Comparison of ENCODE assay signal across 30 mouse cellular contexts in the genomic region with DNA sequence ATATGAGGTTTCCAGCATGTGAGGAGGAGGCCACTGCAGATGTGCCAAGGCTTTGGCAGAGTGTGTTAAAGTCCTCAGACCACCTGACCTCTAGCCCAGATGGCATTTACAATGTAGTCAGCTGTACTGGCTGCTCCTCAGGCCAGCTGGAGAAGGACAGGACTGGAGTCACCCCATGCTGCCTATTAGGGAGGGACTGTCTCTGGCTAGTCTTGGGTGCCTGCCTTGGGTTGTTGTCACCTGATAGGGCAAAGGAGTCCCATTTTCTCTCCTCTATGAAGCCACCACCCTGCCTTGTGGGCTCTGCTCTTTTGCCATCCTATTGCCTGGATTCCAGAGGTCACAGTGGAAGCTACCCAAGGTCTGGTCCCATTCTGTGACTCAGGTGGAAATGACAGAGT. TPM values are rescaled to one million over a fixed set of nuclear protein-coding genes. Genes with fewer than 3 reads are reported as not detected.
DNase-seq lines count a peak whose midpoint lies in the region; ATAC-seq and TF ChIP-seq lines count a peak whose summit lies in the region.
"Had no signal": no experiment of that assay in that cellular context is flagged by ENCODE, and none has a peak within 500 bp of the region (broad histone marks: within the 10 kb centered on the region; RNA-seq: fewer than 3 reads in every experiment).

No protein-coding gene starts in this region.

- DNase-seq in gastrocnemius, adult 2 months = peak; percentile 69
- no peak for DNase-seq in gastrocnemius, postnatal 4 days (ENCODE audit: low spot score in 2 of 2)
- DNase-seq in kidney, adult 2 months = peak; percentile 8
- no peak for DNase-seq in kidney, postnatal 4 days
- no peak for DNase-seq in heart, postnatal 0 days (ENCODE audit: low spot score)
- no peak for DNase-seq in stomach, postnatal 0 days (ENCODE audit: low spot score)
- DNase-seq in hindbrain, embryonic 14.5 days (ENCODE audit: low spot score) = no peak
- no peak for DNase-seq in right cerebral cortex, postnatal 4 days
- DNase-seq: adrenal gland, postnatal 25 days; cerebellum, adult 2 months; kidney, adult 8-10 months; kidney, postnatal 14 days; layer of hippocampus, adult 9-11 months; left cerebral cortex, postnatal 4 days; liver; lung, adult 18-20 months; lung, postnatal 14 days; right cerebral cortex, postnatal 14 days; thymus, postnatal 14 days had no signal

- no peaks in the 10 kb centered on the region for H3K9me3 ChIP-seq in heart, postnatal 0 days (replicated peaks; ENCODE audit: control insufficient read depth, low read length)
- no peaks in the 10 kb centered on the region for H3K9me3 ChIP-seq in stomach, postnatal 0 days (ENCODE audit: control insufficient read depth, low read length)
- H3K9me3 ChIP-seq in hindbrain, embryonic 14.5 days (ENCODE audit: control insufficient read depth, low read length) = no peaks in the 10 kb centered on the region
- H3K9me3 ChIP-seq: forebrain, embryonic 13.5 days; hindbrain, embryonic 10.5 days; megakaryocyte, embryonic 14.5 days; midbrain, embryonic 15.5 days; neural tube, embryonic 15.5 days had no signal

- ATAC-seq in heart, postnatal 0 days (ENCODE audit: insufficient read depth, low read depth) = peak; percentile 19; the same call in 1 of the 2 replicates
- ATAC-seq in stomach, postnatal 0 days (ENCODE audit: low FRiP score, low TSS enrichment) = no peak
- no peak for ATAC-seq in hindbrain, embryonic 14.5 days (ENCODE audit: low FRiP score)
- ATAC-seq: forebrain, embryonic 13.5 days; midbrain, embryonic 15.5 days had no signal

- TF ChIP-seq POLR2A in kidney, adult 2 months (IDR thresholded peaks at IDR 0.05; ENCODE audit: low read depth, low read length) = no peak

- H3K4me1 ChIP-seq in kidney, adult 2 months (ENCODE audit: control insufficient read depth, insufficient read depth, low read length) = no peaks in the 10 kb centered on the region
- peaks cover 26% of the 10 kb centered on the region for H3K4me1 ChIP-seq in heart, postnatal 0 days (ENCODE audit: control insufficient read depth, insufficient read depth)
- H3K4me1 ChIP-seq in stomach, postnatal 0 days (replicated peaks; ENCODE audit: control insufficient read depth, insufficient read depth) = peaks cover 4% of the 10 kb centered on the region; the same call in 1 of the 2 replicates
- H3K4me1 ChIP-seq in hindbrain, embryonic 14.5 days (replicated peaks; ENCODE audit: control insufficient read depth, insufficient read depth, low read length) = peaks cover 9% of the 10 kb centered on the region; the same call in 1 of the 2 replicates

- H3K27ac ChIP-seq in gastrocnemius, adult 2 months = peak overlapping the region; percentile 75
- no peak overlapping the region for H3K27ac ChIP-seq in kidney, adult 2 months (ENCODE audit: insufficient read depth, low read depth, low read length)
- H3K27ac ChIP-seq in heart, postnatal 0 days (ENCODE audit: low read depth) = no peak overlapping the region; the same call in 1 of the 2 replicates
- peak overlapping the region; percentile 14; the same call in 1 of the 2 replicates for H3K27ac ChIP-seq in stomach, postnatal 0 days (replicated peaks)
- H3K27ac ChIP-seq in hindbrain, embryonic 14.5 days = no peak overlapping the region
- H3K27ac ChIP-seq: forebrain, embryonic 13.5 days; hindbrain, embryonic 10.5 days; left cerebral cortex, adult 2 months; midbrain, embryonic 15.5 days; neural tube, embryonic 15.5 days had no signal

- TF ChIP-seq EP300 in heart, postnatal 0 days (IDR thresholded peaks at IDR 0.05; ENCODE audit: low read depth) = no peak
- no peak for TF ChIP-seq EP300 in stomach, postnatal 0 days (optimal IDR thresholded peaks at IDR 0.05)

- H3K9ac ChIP-seq in heart, postnatal 0 days (replicated peaks; ENCODE audit: low read depth, low read length) = no peak overlapping the region
- H3K9ac ChIP-seq in stomach, postnatal 0 days (ENCODE audit: low read length) = no peak overlapping the region
- no peak overlapping the region for H3K9ac ChIP-seq in hindbrain, embryonic 14.5 days
- H3K9ac ChIP-seq: forebrain, embryonic 13.5 days; midbrain, embryonic 15.5 days; neural tube, embryonic 15.5 days had no signal

- intact Hi-C loops in gastrocnemius, adult 2 months (cut with DNase I) = no loop called here

- H3K4me3 ChIP-seq in gastrocnemius, adult 2 months = no peak overlapping the region
- no peak overlapping the region for H3K4me3 ChIP-seq in kidney, adult 2 months (ENCODE audit: insufficient read depth, low read depth, low read length)
- H3K4me3 ChIP-seq in heart, postnatal 0 days (ENCODE audit: low read depth, low read length) = no peak overlapping the region
- no peak overlapping the region for H3K4me3 ChIP-seq in stomach, postnatal 0 days (ENCODE audit: low read depth, low read length)
- H3K4me3 ChIP-seq in hindbrain, embryonic 14.5 days (replicated peaks; ENCODE audit: low read length) = no peak overlapping the region
- H3K4me3 ChIP-seq: forebrain, embryonic 13.5 days; hindbrain, embryonic 10.5 days; left cerebral cortex, adult 2 months; megakaryocyte, embryonic 14.5 days; midbrain, embryonic 15.5 days; neural tube, embryonic 15.5 days had no signal

- no peak for TF ChIP-seq CTCF in gastrocnemius, adult 2 months (IDR thresholded peaks at IDR 0.05)
- TF ChIP-seq CTCF in kidney, adult 2 months (conservative IDR thresholded peaks at IDR 0.05; ENCODE audit: insufficient read depth, insufficient read length, low read depth, low read length) = no peak
- TF ChIP-seq CTCF in heart, postnatal 0 days (IDR thresholded peaks at IDR 0.05; ENCODE audit: low read depth) = no peak
- no peak for TF ChIP-seq CTCF in stomach, postnatal 0 days (IDR thresholded peaks at IDR 0.05; ENCODE audit: low read depth)

- H3K27me3 ChIP-seq in kidney, adult 2 months (replicated peaks; ENCODE audit: control insufficient read depth, insufficient read depth, low read length) = no peaks in the 10 kb centered on the region
- no peaks in the 10 kb centered on the region for H3K27me3 ChIP-seq in heart, postnatal 0 days (ENCODE audit: control insufficient read depth, insufficient read depth, low read length)
- H3K27me3 ChIP-seq in stomach, postnatal 0 days (ENCODE audit: control insufficient read depth, insufficient read depth, low read length) = no peaks in the 10 kb centered on the region
- H3K27me3 ChIP-seq in hindbrain, embryonic 14.5 days (ENCODE audit: control insufficient read depth, insufficient read depth, low read length) = peaks cover 7% of the 10 kb centered on the region

- no peaks in the 10 kb centered on the region for H3K36me3 ChIP-seq in kidney, adult 2 months (ENCODE audit: control insufficient read depth, insufficient read depth, low read length)
- H3K36me3 ChIP-seq in heart, postnatal 0 days (replicated peaks; ENCODE audit: control insufficient read depth, insufficient read depth, low read length) = no peaks in the 10 kb centered on the region
- no peaks in the 10 kb centered on the region for H3K36me3 ChIP-seq in stomach, postnatal 0 days (ENCODE audit: control insufficient read depth, insufficient read depth, low read length)
- H3K36me3 ChIP-seq in hindbrain, embryonic 14.5 days (replicated peaks; ENCODE audit: control insufficient read depth, insufficient read depth) = no peaks in the 10 kb centered on the region
- H3K36me3 ChIP-seq: hindbrain, embryonic 10.5 days; midbrain, embryonic 15.5 days; neural tube, embryonic 15.5 days had no signal

- H3K4me2 ChIP-seq in heart, postnatal 0 days (ENCODE audit: low read depth, low read length) = no peak overlapping the region
- H3K4me2 ChIP-seq in stomach, postnatal 0 days (replicated peaks; ENCODE audit: low read depth) = no peak overlapping the region
- H3K4me2 ChIP-seq in hindbrain, embryonic 14.5 days (replicated peaks) = no peak overlapping the region
- H3K4me2 ChIP-seq: forebrain, embryonic 13.5 days; midbrain, embryonic 15.5 days; neural tube, embryonic 15.5 days had no signal

RNA-seq across cellular contexts. Expression of a gene that starts 5.0 kb away (rescaled TPM):
- 1 to 10 TPM; 2.8 to 7.3 TPM for total RNA-seq in gastrocnemius, adult 2 months (2021)
- total RNA-seq in gastrocnemius, postnatal 4 days (2021) = 10 to 100 TPM; 12.1 to 19.0 TPM
- polyA plus RNA-seq in kidney, adult 2 months (2012; rRNA removed) = 165 and 192 TPM in 2 replicates
- total RNA-seq in heart, postnatal 0 days (2014; rRNA removed; ENCODE audit: low replicate concordance) = 41.0 and 49.3 TPM in 2 replicates
- polyA plus RNA-seq in heart, postnatal 0 days (2015; fragmentation: Nextera tagmentation; extraction: Ambion mirVana) = 23.9 and 24.1 TPM in 2 replicates
- polyA plus RNA-seq in stomach, postnatal 0 days (2015; fragmentation: Nextera tagmentation; extraction: Ambion mirVana) = 109 and 120 TPM in 2 replicates
- polyA plus RNA-seq in hindbrain, embryonic 14.5 days (2014; fragmentation: Nextera tagmentation; extraction: Ambion mirVana) = 5.6 and 6.6 TPM in 2 replicates

RNA-seq across cellular contexts. Expression of a gene that starts 19.0 kb away (rescaled TPM):
- total RNA-seq in gastrocnemius, adult 2 months (2021) = 1 to 10 TPM; 1.0 to 2.3 TPM
- 1 to 10 TPM; 2.6 to 4.0 TPM for total RNA-seq in gastrocnemius, postnatal 4 days (2021)
- 12.2 and 14.5 TPM in 2 replicates for polyA plus RNA-seq in kidney, adult 2 months (2012; rRNA removed)
- 16.5 and 23.2 TPM in 2 replicates for total RNA-seq in heart, postnatal 0 days (2014; rRNA removed; ENCODE audit: low replicate concordance)
- 7.7 and 9.7 TPM in 2 replicates for polyA plus RNA-seq in heart, postnatal 0 days (2015; fragmentation: Nextera tagmentation; extraction: Ambion mirVana)
- polyA plus RNA-seq in stomach, postnatal 0 days (2015; fragmentation: Nextera tagmentation; extraction: Ambion mirVana) = 10.9 and 13.4 TPM in 2 replicates
- 128 and 136 TPM in 2 replicates for polyA plus RNA-seq in hindbrain, embryonic 14.5 days (2014; fragmentation: Nextera tagmentation; extraction: Ambion mirVana)

RNA-seq across cellular contexts. Expression of a gene that starts 22.8 kb away (rescaled TPM):
- total RNA-seq in gastrocnemius, adult 2 months (2021) = not detected
- not detected for total RNA-seq in gastrocnemius, postnatal 4 days (2021)
- not detected in 2 replicates for polyA plus RNA-seq in kidney, adult 2 months (2012; rRNA removed)
- not detected in 2 replicates for total RNA-seq in heart, postnatal 0 days (2014; rRNA removed; ENCODE audit: low replicate concordance)
- polyA plus RNA-seq in heart, postnatal 0 days (2015; fragmentation: Nextera tagmentation; extraction: Ambion mirVana) = not detected in 2 replicates
- polyA plus RNA-seq in stomach, postnatal 0 days (2015; fragmentation: Nextera tagmentation; extraction: Ambion mirVana) = 0.18 TPM in 1 of 2 replicates, not detected in the other
- not detected in 2 replicates for polyA plus RNA-seq in hindbrain, embryonic 14.5 days (2014; fragmentation: Nextera tagmentation; extraction: Ambion mirVana)
- total RNA-seq: adrenal gland, postnatal 25 days; common myeloid progenitor, adult 5-6 weeks; granulocyte monocyte progenitor cell, adult 5-6 weeks; left cerebral cortex, adult 2 months; left cerebral cortex, postnatal 4 days had no signal
- polyA plus RNA-seq: C2C12; cerebellum, adult 2 months; embryonic facial prominence, embryonic 11.5 days; forebrain, embryonic 13.5 days; frontal cortex, adult 2 months; hindbrain, embryonic 10.5 days; midbrain, embryonic 15.5 days; neural tube, embryonic 15.5 days had no signal

RNA-seq across cellular contexts. Expression of a gene that starts 29.4 kb away (rescaled TPM):
- total RNA-seq in gastrocnemius, adult 2 months (2021) = 10 to 100 TPM; 34.4 to 53.7 TPM
- 100 to 1,000 TPM; 132 to 141 TPM for total RNA-seq in gastrocnemius, postnatal 4 days (2021)
- polyA plus RNA-seq in kidney, adult 2 months (2012; rRNA removed) = 297 and 304 TPM in 2 replicates
- 375 and 401 TPM in 2 replicates for total RNA-seq in heart, postnatal 0 days (2014; rRNA removed; ENCODE audit: low replicate concordance)
- polyA plus RNA-seq in heart, postnatal 0 days (2015; fragmentation: Nextera tagmentation; extraction: Ambion mirVana) = 158 and 159 TPM in 2 replicates
- polyA plus RNA-seq in stomach, postnatal 0 days (2015; fragmentation: Nextera tagmentation; extraction: Ambion mirVana) = 49.7 and 54.3 TPM in 2 replicates
- polyA plus RNA-seq in hindbrain, embryonic 14.5 days (2014; fragmentation: Nextera tagmentation; extraction: Ambion mirVana) = 62.2 and 69.2 TPM in 2 replicates

Comparison
In these comparisons a context has a peak if more than half of its experiments do, and no peak if none do; other contexts are left out.
1. DNase-seq: peak in gastrocnemius, adult 2 months (single experiment) and kidney, adult 2 months (single experiment); none in gastrocnemius, postnatal 4 days (0 of 2), kidney, postnatal 4 days (0 of 2), heart, postnatal 0 days (single experiment), stomach, postnatal 0 days (single experiment), hindbrain, embryonic 14.5 days (single experiment) and right cerebral cortex, postnatal 4 days (single experiment).
2. H3K27ac ChIP-seq: peak in gastrocnemius, adult 2 months (single experiment) and stomach, postnatal 0 days (single experiment); none in kidney, adult 2 months (single experiment), heart, postnatal 0 days (single experiment) and hindbrain, embryonic 14.5 days (single experiment).